Mouse (Mus musculus) adrenal gland, adult (tissue): ENCODE results near the gene Slc25a19.

Source experiments
- DNase-seq, 2 experiments: peaks; one replicate each; pipeline ENCODE4 v3.0.0; 2022 to 2023; ENCODE audit warnings: low spot score in 1 of 2; ENCODE audit not compliant: inconsistent age in 2 of 2

Gene Slc25a19

GRCm38 (mm10) chr11:115601174-115601573 lies 26.9 kb downstream of the Slc25a19 start:
- DNase-seq: no peak

GRCm38 (mm10) chr11:115600743-115601142 lies 27.4 kb downstream of the Slc25a19 start:
- no peak for DNase-seq

GRCm38 (mm10) chr11:115599722-115600121 lies 28.4 kb downstream of the Slc25a19 start:
- no peak for DNase-seq

GRCm38 (mm10) chr11:115598309-115598708 lies 29.8 kb downstream of the Slc25a19 start:
- no peak for DNase-seq

GRCm38 (mm10) chr11:115595209-115595608 lies 32.9 kb downstream of the Slc25a19 start:
- DNase-seq: no peak

- no peak for DNase-seq
Measured at GRCm38 (mm10) chr11:115590526-115591075, 37.5 kb downstream of the Slc25a19 start.

- DNase-seq: no peak
Measured at GRCm38 (mm10) chr11:115587984-115588383, 40.1 kb downstream of the Slc25a19 start.

- DNase-seq: no peak
Measured at GRCm38 (mm10) chr11:115586403-115586802, 41.7 kb downstream of the Slc25a19 start.

GRCm38 (mm10) chr11:115585573-115586100 lies 42.5 kb downstream of the Slc25a19 start:
- no peak for DNase-seq

GRCm38 (mm10) chr11:115584376-115585073 lies 43.6 kb downstream of the Slc25a19 start:
- DNase-seq: no peak

- no peak for DNase-seq
Measured at GRCm38 (mm10) chr11:115582913-115583606, 45.0 kb downstream of the Slc25a19 start.

GRCm38 (mm10) chr11:115579080-115579479 lies 49.0 kb downstream of the Slc25a19 start:
- no peak for DNase-seq

- no peak for DNase-seq
Measured at GRCm38 (mm10) chr11:115564961-115565360, 63.1 kb downstream of the Slc25a19 start.
